Mouse (Mus musculus) heart, postnatal 0 days (tissue): Measurements from ENCODE around the gene Rps8.

Experiments used
- CTCF ChIP-seq: IDR thresholded peaks from 2 replicates; pipeline ENCODE4 v1.5.1; 2016; ENCODE audit warnings: antibody characterized with exemption, control low read depth, low read depth
- EP300 ChIP-seq: IDR thresholded peaks from 2 replicates; pipeline ENCODE4 v1.6.1; 2016; ENCODE audit warnings: antibody characterized with exemption, low read depth

- TF ChIP-seq EP300: no peak
- no peak for TF ChIP-seq CTCF
These were observed 29.3 kb downstream of the Rps8 start, which contains the start of gene Tctex1d4 for GRCm38 (mm10) chr4:117126675-117127290.
